Mouse (Mus musculus): ENCODE data around the gene Bmp2k. TPM values are rescaled to one million over a fixed set of nuclear protein-coding genes. Genes with fewer than 3 reads are reported as not detected.

The Bmp2k gene
- total and polyA plus RNA-seq, 3 experiments = 7.9 to 9.1 (median 8.9) TPM

- H3K79me2 ChIP-seq (replicated peaks; ENCODE audit: control insufficient read depth, extremely low read depth, insufficient read depth, poor library complexity, severe bottlenecking) = no peaks in the 10 kb centered on the region; the same call in 1 of the 2 replicates
- dilution Hi-C loops (cut with MboI; ENCODE audit: extremely low pct_ligation_motif_present, extremely low pct_unique_long_range_greater_than_20kb, low sequenced_read_pairs) (no loop called here), in situ Hi-C loops (cut with MboI; ENCODE audit: low pct_ligation_motif_present, low pct_unique_long_range_greater_than_20kb, low sequenced_read_pairs) (no loop called here)
- H3K27ac ChIP-seq (ENCODE audit: insufficient read depth, low read depth) = no peak overlapping the region
- no peaks in the 10 kb centered on the region for H3K36me3 ChIP-seq (replicated peaks in 1 of 2; ENCODE audit: control insufficient read depth in 1 of 2, insufficient read depth in 1 of 2, low read length in 1 of 2)
- H3K4me3 ChIP-seq (replicated peaks in 1 of 3; ENCODE audit: low read depth in 2 of 3, low read length in 2 of 3, poor library complexity in 1 of 3) = no peak overlapping the region
- H3K27me3 ChIP-seq (replicated peaks) = no peaks in the 10 kb centered on the region
- H3K4me2 ChIP-seq (ENCODE audit: insufficient read depth, low read depth, poor library complexity, severe bottlenecking) = no peak overlapping the region
- no peak for DNase-seq (ENCODE audit: extremely low read depth)
- H3K9me3 ChIP-seq (replicated peaks; ENCODE audit: low read length) = peaks cover 9% of the 10 kb centered on the region
- no peak overlapping the region for H3K9ac ChIP-seq (ENCODE audit: insufficient read depth, low read depth)
- TF ChIP-seq ZC3H11A (IDR thresholded peaks at IDR 0.05; ENCODE audit: low read depth, low read length) (no peak), TBP (conservative IDR thresholded peaks at IDR 0.05; ENCODE audit: low read depth, low read length) (no peak), ELF1 (IDR thresholded peaks at IDR 0.05; ENCODE audit: low read depth, low read length) (no peak), JUND (conservative IDR thresholded peaks at IDR 0.05; ENCODE audit: low read depth, low read length) (no peak), TCF12 (IDR thresholded peaks at IDR 0.05; ENCODE audit: low read depth, low read length) (no peak), IRF4 (IDR thresholded peaks at IDR 0.05; ENCODE audit: low read depth, low read length) (no peak), NELFE (IDR thresholded peaks at IDR 0.05; ENCODE audit: low read depth, low read length) (no peak)
- H3K4me1 ChIP-seq (ENCODE audit: control insufficient read depth in 1 of 2, insufficient read depth in 2 of 2) = peaks cover 5 to 19% of the 10 kb centered on the region in 2 experiments; a peak in 3 of 4 replicates
These were observed 22.8 kb upstream of the Bmp2k start for GRCm38 (mm10) chr5:96974661-96975060.

- Histone ChIP-seq H3K9ac (ENCODE audit: insufficient read depth, low read depth) (no peak overlapping the region), H3K4me1 (ENCODE audit: control insufficient read depth in 1 of 2, insufficient read depth in 2 of 2) (peaks cover 5 to 18% of the 10 kb centered on the region in 2 experiments; a peak in 3 of 4 replicates), H3K79me2 (replicated peaks; ENCODE audit: control insufficient read depth, extremely low read depth, insufficient read depth, poor library complexity, severe bottlenecking) (no peaks in the 10 kb centered on the region; the same call in 1 of the 2 replicates), H3K27ac (ENCODE audit: insufficient read depth, low read depth) (no peak overlapping the region), H3K27me3 (replicated peaks) (no peaks in the 10 kb centered on the region), H3K36me3 (replicated peaks in 1 of 2; ENCODE audit: control insufficient read depth in 1 of 2, insufficient read depth in 1 of 2, low read length in 1 of 2) (no peaks in the 10 kb centered on the region), H3K4me2 (ENCODE audit: insufficient read depth, low read depth, poor library complexity, severe bottlenecking) (no peak overlapping the region), H3K9me3 (replicated peaks; ENCODE audit: low read length) (peaks cover 9% of the 10 kb centered on the region), H3K4me3 (replicated peaks in 1 of 3; ENCODE audit: low read depth in 2 of 3, low read length in 2 of 3, poor library complexity in 1 of 3) (no peak overlapping the region)
- TF ChIP-seq POLR2AphosphoS2 (IDR thresholded peaks at IDR 0.05; ENCODE audit: low read depth, low read length) (no peak), MXI1 (IDR thresholded peaks at IDR 0.05; ENCODE audit: low read depth, low read length) (no peak), TCF12 (IDR thresholded peaks at IDR 0.05; ENCODE audit: low read depth, low read length) (no peak), GABPA (IDR thresholded peaks at IDR 0.05; ENCODE audit: insufficient replicate concordance, low read depth, low read length) (no peak), POLR2A (IDR thresholded peaks at IDR 0.05; ENCODE audit: low read depth, low read length) (no peak), SIN3A (IDR thresholded peaks at IDR 0.05; ENCODE audit: low read length) (no peak), MAX (IDR thresholded peaks at IDR 0.05; ENCODE audit: low read length) (no peak), E2F4 (IDR thresholded peaks at IDR 0.05; ENCODE audit: insufficient replicate concordance, low read depth, low read length) (no peak), MAZ (IDR thresholded peaks at IDR 0.05; ENCODE audit: low read depth, low read length) (no peak), ZKSCAN1 (IDR thresholded peaks at IDR 0.05; ENCODE audit: borderline replicate concordance, low read depth, low read length) (no peak), ETS1 (conservative IDR thresholded peaks at IDR 0.05; ENCODE audit: low read depth, low read length) (no peak), ELF1 (IDR thresholded peaks at IDR 0.05; ENCODE audit: low read depth, low read length) (no peak)
- in situ Hi-C loops (cut with MboI; ENCODE audit: low pct_ligation_motif_present, low pct_unique_long_range_greater_than_20kb, low sequenced_read_pairs) = no loop called here
- no peak for DNase-seq (ENCODE audit: extremely low read depth)
- dilution Hi-C loops (cut with MboI; ENCODE audit: extremely low pct_ligation_motif_present, extremely low pct_unique_long_range_greater_than_20kb, low sequenced_read_pairs) = no loop called here
These were observed 22.4 kb upstream of the Bmp2k start for GRCm38 (mm10) chr5:96975112-96975511.

All from CH12.LX (cell line).